Comparison of ENCODE assay signal across 19 mouse cellular contexts in genomic region chr17:79563067-79563620, GRCm38 (mm10). TPM values are rescaled to one million over a fixed set of nuclear protein-coding genes. Genes with fewer than 3 reads are reported as not detected.
DNase-seq lines count a peak whose midpoint lies in the region; ATAC-seq lines count a peak whose summit lies in the region.
"Had no signal": no experiment of that assay in that cellular context is flagged by ENCODE, and none has a peak within 500 bp of the region (broad histone marks: within the 10 kb centered on the region; RNA-seq: fewer than 3 reads in every experiment).

No protein-coding gene starts in this region.

- peak overlapping the region; percentile 14; the same call in 1 of the 2 replicates for H3K27ac ChIP-seq in forebrain, embryonic 14.5 days (ENCODE audit: low read depth, low read length)
- H3K27ac ChIP-seq in forebrain, embryonic 10.5 days = no peak overlapping the region
- H3K27ac ChIP-seq in heart, embryonic 15.5 days = peak overlapping the region; percentile 10
- H3K27ac ChIP-seq in forebrain, embryonic 16.5 days (ENCODE audit: low read length) = peak overlapping the region; percentile 56; the same call in 1 of the 2 replicates
- H3K27ac ChIP-seq: hindbrain, embryonic 10.5 days; left cerebral cortex, adult 2 months; limb, embryonic 12.5 days; liver, embryonic 15.5 days; midbrain, embryonic 15.5 days had no signal

- intact Hi-C loops in heart, postnatal 10 days (cut with DNase I) = no loop called here

- no peaks in the 10 kb centered on the region for H3K4me1 ChIP-seq in forebrain, embryonic 14.5 days (ENCODE audit: control insufficient read depth, insufficient read depth, low read length)
- peaks cover 25% of the 10 kb centered on the region for H3K4me1 ChIP-seq in forebrain, embryonic 10.5 days
- peaks cover 16% of the 10 kb centered on the region for H3K4me1 ChIP-seq in heart, embryonic 15.5 days (replicated peaks)
- peaks cover 8% of the 10 kb centered on the region for H3K4me1 ChIP-seq in forebrain, embryonic 16.5 days (replicated peaks; ENCODE audit: control insufficient read depth, insufficient read depth, low read length)
- H3K4me1 ChIP-seq: liver, embryonic 15.5 days had no signal

- ATAC-seq in forebrain, embryonic 14.5 days = peak; percentile 52; the same call in 1 of the 2 replicates
- ATAC-seq in heart, embryonic 15.5 days (replicated peaks; ENCODE audit: insufficient number of reproducible peaks, insufficient read depth, low FRiP score, low read depth) = no peak
- peak; percentile 72 for ATAC-seq in forebrain, embryonic 16.5 days
- ATAC-seq: activated CD4-positive, CD25-positive, alpha-beta regulatory T cell, adult 4 months; midbrain, embryonic 15.5 days had no signal

- H3K36me3 ChIP-seq in forebrain, embryonic 14.5 days (ENCODE audit: control insufficient read depth, insufficient read depth, low read length) = no peaks in the 10 kb centered on the region
- no peaks in the 10 kb centered on the region for H3K36me3 ChIP-seq in forebrain, embryonic 10.5 days (replicated peaks)
- H3K36me3 ChIP-seq in heart, embryonic 15.5 days = no peaks in the 10 kb centered on the region
- H3K36me3 ChIP-seq in forebrain, embryonic 16.5 days (ENCODE audit: control insufficient read depth, insufficient read depth) = no peaks in the 10 kb centered on the region
- H3K36me3 ChIP-seq: hindbrain, embryonic 10.5 days; limb, embryonic 12.5 days; liver, embryonic 15.5 days; midbrain, embryonic 15.5 days had no signal

- no peaks in the 10 kb centered on the region for H3K27me3 ChIP-seq in forebrain, embryonic 14.5 days (replicated peaks; ENCODE audit: control insufficient read depth, insufficient read depth, low read length)
- no peaks in the 10 kb centered on the region for H3K27me3 ChIP-seq in forebrain, embryonic 10.5 days (ENCODE audit: poor library complexity, severe bottlenecking)
- no peaks in the 10 kb centered on the region for H3K27me3 ChIP-seq in heart, embryonic 15.5 days
- no peaks in the 10 kb centered on the region for H3K27me3 ChIP-seq in forebrain, embryonic 16.5 days (replicated peaks; ENCODE audit: control insufficient read depth, insufficient read depth, low read length)
- H3K27me3 ChIP-seq: CH12.LX; limb, embryonic 12.5 days; liver, embryonic 15.5 days; midbrain, embryonic 15.5 days had no signal

- no peak overlapping the region for H3K4me2 ChIP-seq in forebrain, embryonic 14.5 days (ENCODE audit: low read length)
- no peak overlapping the region for H3K4me2 ChIP-seq in heart, embryonic 15.5 days
- H3K4me2 ChIP-seq in forebrain, embryonic 16.5 days (ENCODE audit: low read length) = peak overlapping the region; percentile 14; the same call in 1 of the 2 replicates
- H3K4me2 ChIP-seq: limb, embryonic 12.5 days; liver, embryonic 15.5 days; midbrain, embryonic 15.5 days had no signal

- no peak overlapping the region for H3K4me3 ChIP-seq in forebrain, embryonic 14.5 days (ENCODE audit: low read depth, low read length)
- no peak overlapping the region for H3K4me3 ChIP-seq in forebrain, embryonic 10.5 days
- no peak overlapping the region for H3K4me3 ChIP-seq in heart, embryonic 15.5 days
- no peak overlapping the region for H3K4me3 ChIP-seq in forebrain, embryonic 16.5 days (replicated peaks; ENCODE audit: low read length)
- H3K4me3 ChIP-seq: hindbrain, embryonic 10.5 days; left cerebral cortex, adult 2 months; limb, embryonic 12.5 days; liver, embryonic 15.5 days; midbrain, embryonic 15.5 days had no signal

- 60% methylated on average over 7 of the region's 7 CpGs for WGBS in forebrain, embryonic 14.5 days
- WGBS in forebrain, embryonic 10.5 days = 78% methylated on average over 7 of the region's 7 CpGs
- WGBS in heart, embryonic 15.5 days = 46% methylated on average over 7 of the region's 7 CpGs
- 41% methylated on average over 7 of the region's 7 CpGs for WGBS in forebrain, embryonic 16.5 days

- H3K9ac ChIP-seq in forebrain, embryonic 14.5 days (ENCODE audit: low read length) = no peak overlapping the region
- no peak overlapping the region for H3K9ac ChIP-seq in heart, embryonic 15.5 days
- H3K9ac ChIP-seq in forebrain, embryonic 16.5 days (replicated peaks; ENCODE audit: low read depth, low read length) = no peak overlapping the region
- H3K9ac ChIP-seq: limb, embryonic 12.5 days; liver, embryonic 15.5 days; midbrain, embryonic 15.5 days had no signal

- 0 out of 2 replicates have a peak, but pooled peaks cover 6% of the 10 kb centered on the region for H3K9me3 ChIP-seq in forebrain, embryonic 14.5 days (replicated peaks; ENCODE audit: control insufficient read depth, low read length)
- peaks cover 11% of the 10 kb centered on the region for H3K9me3 ChIP-seq in forebrain, embryonic 10.5 days
- peaks cover 9% of the 10 kb centered on the region for H3K9me3 ChIP-seq in heart, embryonic 15.5 days (replicated peaks)
- peaks cover 7% of the 10 kb centered on the region; the same call in 1 of the 2 replicates for H3K9me3 ChIP-seq in forebrain, embryonic 16.5 days (ENCODE audit: control insufficient read depth, low read length)
- H3K9me3 ChIP-seq: liver, embryonic 15.5 days; midbrain, embryonic 15.5 days had no signal

- DNase-seq in forebrain, embryonic 14.5 days (ENCODE audit: low spot score) = peak; percentile 49
- no peak for DNase-seq in forebrain, embryonic 10.5 days (ENCODE audit: extremely low spot score, low spot score)
- no peak for DNase-seq in heart, postnatal 10 days
- DNase-seq in NIH3T3 (ENCODE audit: low read depth) = peak; percentile 26
- no peak for DNase-seq in right cerebral cortex, postnatal 14 days
- DNase-seq in natural killer cell, adult 2 months (ENCODE audit: low spot score in 2 of 2) = no peak
- DNase-seq: adrenal gland, postnatal 36 days; cerebellum, postnatal 10 days; retina, postnatal 1 day; thymus, postnatal 36 days had no signal

RNA-seq across cellular contexts. Expression of gene Rmdn2, which starts 48.5 kb away (rescaled TPM):
- 5.9 and 6.4 TPM in 2 replicates for polyA plus RNA-seq in forebrain, embryonic 14.5 days (2014; fragmentation: Nextera tagmentation; extraction: Ambion mirVana)
- 3.9 and 5.7 TPM in 2 replicates for polyA plus RNA-seq in forebrain, embryonic 10.5 days (2016; fragmentation: Nextera tagmentation; extraction: Ambion mirVana)
- 11.6 and 12.9 TPM in 2 replicates for polyA plus RNA-seq in heart, embryonic 15.5 days (2015; fragmentation: Nextera tagmentation; extraction: Ambion mirVana)
- 1 to 10 TPM; 7.7 to 9.1 TPM for total RNA-seq in heart, postnatal 10 days (2021)
- 5.8 and 6.4 TPM in 2 replicates for polyA plus RNA-seq in forebrain, embryonic 16.5 days (2015; fragmentation: Nextera tagmentation; extraction: Ambion mirVana)

Comparison
In these comparisons a context has a peak if more than half of its experiments do, and no peak if none do; other contexts are left out.
1. DNase-seq: peak in forebrain, embryonic 14.5 days (single experiment) and NIH3T3 (single experiment); none in forebrain, embryonic 10.5 days (single experiment), heart, postnatal 10 days (0 of 2), right cerebral cortex, postnatal 14 days (single experiment) and natural killer cell, adult 2 months (0 of 2).